Mouse (Mus musculus): ENCODE results near the gene Hsd17b1. TPM values are rescaled to one million over a fixed set of nuclear protein-coding genes. Genes with fewer than 3 reads are reported as not detected.
A peak's percentile ranks its signal among the peaks of the same experiment; 100 is the strongest.

Hsd17b1 gene
- total RNA-seq, 1 experiment, result 2.4 TPM

DNA sequence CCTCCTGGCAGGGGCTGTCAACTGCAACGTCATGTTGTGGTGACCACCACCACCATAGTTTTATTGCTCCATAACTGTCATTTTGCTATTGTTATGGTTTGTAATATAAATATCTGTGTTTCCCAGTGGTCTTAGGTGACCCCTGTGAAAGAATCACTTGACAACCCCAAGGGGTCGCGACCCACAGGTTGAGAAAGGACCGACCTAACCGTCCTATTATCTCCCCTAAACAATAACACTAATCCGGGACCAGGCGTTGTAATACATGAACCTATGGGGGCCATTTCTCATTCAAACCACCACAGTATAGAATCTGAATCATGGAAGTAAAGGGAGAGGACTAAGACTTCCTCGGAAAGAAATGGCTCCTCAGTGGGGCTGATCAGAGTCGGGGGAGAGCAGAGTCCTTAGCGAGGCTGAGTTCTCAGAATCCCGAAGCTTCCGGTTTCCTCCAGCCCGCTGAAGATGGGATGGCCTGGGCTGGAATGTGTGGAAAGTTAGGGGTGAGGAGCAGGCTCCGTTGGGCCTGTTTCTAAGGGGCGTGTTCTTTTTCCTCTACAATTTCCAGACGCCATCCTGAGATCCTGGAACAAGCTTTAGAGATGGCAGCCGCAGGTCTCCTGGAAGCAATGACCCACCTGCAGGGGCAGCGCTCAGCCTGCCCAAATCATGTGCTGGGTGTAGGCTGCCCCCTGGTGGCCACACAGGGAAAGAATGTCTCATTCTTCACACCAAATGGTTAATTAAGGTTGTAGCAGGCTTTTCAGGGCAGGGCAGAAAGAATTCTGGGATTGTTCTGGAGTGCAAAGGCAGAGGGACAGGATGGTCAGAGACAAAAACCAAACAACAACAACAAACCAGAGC lies 11.4 kb upstream of the Hsd17b1 start:
- Histone ChIP-seq H3K4me1 (ENCODE audit: control insufficient read depth in 2 of 2, insufficient read depth in 2 of 2, low read length in 2 of 2, poor library complexity in 1 of 2) (peaks cover 5 to 26% of the 10 kb centered on the region in 2 experiments; a peak in 3 of 4 replicates), H3K27ac (ENCODE audit: insufficient read depth, low read depth, low read length, poor library complexity, severe bottlenecking) (no peak overlapping the region), H3K4me3 (ENCODE audit: insufficient read depth in 1 of 2, low read depth in 1 of 2, low read length in 2 of 2, poor library complexity in 1 of 2, severe bottlenecking in 1 of 2) (peak overlapping the region; percentile 14 to 45; a peak in 2 of 4 replicates), H3K36me3 (ENCODE audit: control insufficient read depth, insufficient read depth, low read length, poor library complexity, severe bottlenecking) (peaks cover 2% of the 10 kb centered on the region; the same call in 1 of the 2 replicates), H3K9me3 (ENCODE audit: control insufficient read depth, insufficient read depth, low read depth, low read length) (no peaks in the 10 kb centered on the region), H3K9ac (ENCODE audit: insufficient read depth, low read depth, low read length, poor library complexity, severe bottlenecking) (peak overlapping the region; percentile 42; the same call in 1 of the 2 replicates)
- in situ Hi-C loops (cut with MboI; ENCODE audit: low sequenced_read_pairs in 2 of 2, unreplicated experiment in 2 of 2), result loop anchor here in 1 of 2 experiments (10.0 kb wide), 1 partner anchor 82 kb away; no protein-coding TSS in a partner anchor
- TF ChIP-seq MAFK (IDR thresholded peaks at IDR 0.05; ENCODE audit: insufficient read depth, low read depth, low read length) (no peak), ZNF384 (IDR thresholded peaks at IDR 0.05; ENCODE audit: low read depth, low read length) (0 out of 2 replicates have a peak, but pooled peaks have one; percentile 28), ZC3H11A (IDR thresholded peaks at IDR 0.05; ENCODE audit: borderline replicate concordance, low read depth, low read length) (peak; percentile 88), CHD2 (IDR thresholded peaks at IDR 0.05; ENCODE audit: low read depth, low read length) (peak; percentile 97), HCFC1 (IDR thresholded peaks at IDR 0.05; ENCODE audit: borderline replicate concordance, insufficient read depth, low read length) (no peak)
- peak; percentile 83 for DNase-seq (ENCODE audit: low read depth, low spot score)

- Histone ChIP-seq H3K36me3 (ENCODE audit: control insufficient read depth, insufficient read depth, low read length, poor library complexity, severe bottlenecking) (no peaks in the 10 kb centered on the region), H3K9me3 (ENCODE audit: control insufficient read depth, insufficient read depth, low read depth, low read length) (no peaks in the 10 kb centered on the region), H3K4me1 (ENCODE audit: control insufficient read depth in 2 of 2, insufficient read depth in 2 of 2, low read length in 2 of 2, poor library complexity in 1 of 2) (peaks cover 2 to 7% of the 10 kb centered on the region in 2 experiments; a peak in 2 of 4 replicates), H3K4me3 (ENCODE audit: insufficient read depth in 1 of 2, low read depth in 1 of 2, low read length in 2 of 2, poor library complexity in 1 of 2, severe bottlenecking in 1 of 2) (peak within 1 kb of the TSS; percentile 91 to 94), H3K27ac (ENCODE audit: insufficient read depth, low read depth, low read length, poor library complexity, severe bottlenecking) (no peak within 1 kb of the TSS), H3K9ac (ENCODE audit: insufficient read depth, low read depth, low read length, poor library complexity, severe bottlenecking) (peak within 1 kb of the TSS; percentile 72)
- TF ChIP-seq ZC3H11A (IDR thresholded peaks at IDR 0.05; ENCODE audit: borderline replicate concordance, low read depth, low read length), result no peak
- TF ChIP-seq ZNF384 (IDR thresholded peaks at IDR 0.05; ENCODE audit: low read depth, low read length), result no peak
- no peak for TF ChIP-seq CHD2 (IDR thresholded peaks at IDR 0.05; ENCODE audit: low read depth, low read length)
- TF ChIP-seq HCFC1 (IDR thresholded peaks at IDR 0.05; ENCODE audit: borderline replicate concordance, insufficient read depth, low read length), result no peak
- TF ChIP-seq MAFK (IDR thresholded peaks at IDR 0.05; ENCODE audit: insufficient read depth, low read depth, low read length), result no peak
- DNase-seq (ENCODE audit: low read depth, low spot score), result peak; percentile 60
- in situ Hi-C loops (cut with MboI; ENCODE audit: low sequenced_read_pairs in 2 of 2, unreplicated experiment in 2 of 2), result loop anchor here in 1 of 2 experiments (10.0 kb wide), 1 partner anchor 85 kb away; no protein-coding TSS in a partner anchor
Measured at GRCm38 (mm10) chr11:101069391-101070188, 8.6 kb upstream of the Hsd17b1 start, which contains the start of gene Naglu. Naglu (plus strand) TSS chr11:101070012.

DNA sequence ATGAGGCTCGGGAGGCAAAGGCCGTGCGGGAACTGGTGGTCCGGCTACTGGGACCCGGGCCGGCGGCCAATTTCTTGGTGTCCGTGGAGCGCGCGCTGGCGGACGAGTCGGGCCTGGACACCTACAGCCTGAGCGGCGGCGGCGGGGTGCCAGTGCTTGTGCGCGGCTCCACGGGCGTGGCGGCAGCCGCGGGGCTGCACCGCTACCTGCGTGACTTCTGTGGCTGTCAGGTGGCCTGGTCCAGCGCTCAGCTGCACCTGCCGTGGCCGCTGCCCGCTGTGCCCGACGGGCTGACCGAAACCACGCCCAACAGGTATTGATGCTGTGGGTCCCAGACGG lies 8.1 kb upstream of the Hsd17b1 start:
- Histone ChIP-seq H3K36me3 (ENCODE audit: control insufficient read depth, insufficient read depth, low read length, poor library complexity, severe bottlenecking) (no peaks in the 10 kb centered on the region), H3K4me3 (ENCODE audit: insufficient read depth in 1 of 2, low read depth in 1 of 2, low read length in 2 of 2, poor library complexity in 1 of 2, severe bottlenecking in 1 of 2) (peak overlapping the region; percentile 91 to 94), H3K27ac (ENCODE audit: insufficient read depth, low read depth, low read length, poor library complexity, severe bottlenecking) (no peak overlapping the region), H3K4me1 (ENCODE audit: control insufficient read depth in 2 of 2, insufficient read depth in 2 of 2, low read length in 2 of 2, poor library complexity in 1 of 2) (peaks cover 2 to 7% of the 10 kb centered on the region in 2 experiments; a peak in 1 of 4 replicates), H3K9ac (ENCODE audit: insufficient read depth, low read depth, low read length, poor library complexity, severe bottlenecking) (peak overlapping the region; percentile 72), H3K9me3 (ENCODE audit: control insufficient read depth, insufficient read depth, low read depth, low read length) (no peaks in the 10 kb centered on the region)
- no peak for DNase-seq (ENCODE audit: low read depth, low spot score)
- in situ Hi-C loops (cut with MboI; ENCODE audit: low sequenced_read_pairs in 2 of 2, unreplicated experiment in 2 of 2), result no loop called here
- TF ChIP-seq MAFK (IDR thresholded peaks at IDR 0.05; ENCODE audit: insufficient read depth, low read depth, low read length) (no peak), CHD2 (IDR thresholded peaks at IDR 0.05; ENCODE audit: low read depth, low read length) (no peak), HCFC1 (IDR thresholded peaks at IDR 0.05; ENCODE audit: borderline replicate concordance, insufficient read depth, low read length) (no peak), ZC3H11A (IDR thresholded peaks at IDR 0.05; ENCODE audit: borderline replicate concordance, low read depth, low read length) (no peak), ZNF384 (IDR thresholded peaks at IDR 0.05; ENCODE audit: low read depth, low read length) (no peak)

DNA sequence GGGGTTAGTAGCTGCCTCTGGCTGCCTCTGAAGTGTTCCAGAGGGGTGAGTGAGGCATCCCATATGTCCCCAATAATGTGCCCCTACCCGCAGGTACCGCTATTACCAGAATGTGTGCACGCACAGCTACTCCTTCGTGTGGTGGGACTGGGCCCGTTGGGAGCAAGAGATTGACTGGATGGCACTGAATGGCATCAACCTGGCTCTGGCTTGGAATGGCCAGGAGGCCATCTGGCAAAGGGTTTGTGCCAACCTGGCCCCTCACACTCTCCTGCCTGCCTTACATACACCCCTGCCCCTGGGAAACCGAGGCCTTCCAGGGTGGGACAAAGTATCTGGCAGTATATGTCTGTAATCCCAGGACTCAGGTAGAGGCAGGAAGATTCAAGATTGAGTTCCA lies 7.2 kb upstream of the Hsd17b1 start:
- TF ChIP-seq CHD2 (IDR thresholded peaks at IDR 0.05; ENCODE audit: low read depth, low read length), result no peak
- no peak for TF ChIP-seq HCFC1 (IDR thresholded peaks at IDR 0.05; ENCODE audit: borderline replicate concordance, insufficient read depth, low read length)
- no peak for TF ChIP-seq MAFK (IDR thresholded peaks at IDR 0.05; ENCODE audit: insufficient read depth, low read depth, low read length)
- no peak for TF ChIP-seq ZNF384 (IDR thresholded peaks at IDR 0.05; ENCODE audit: low read depth, low read length)
- TF ChIP-seq ZC3H11A (IDR thresholded peaks at IDR 0.05; ENCODE audit: borderline replicate concordance, low read depth, low read length), result no peak
- no peaks in the 10 kb centered on the region for H3K36me3 ChIP-seq (ENCODE audit: control insufficient read depth, insufficient read depth, low read length, poor library complexity, severe bottlenecking)
- no peak for DNase-seq (ENCODE audit: low read depth, low spot score)
- H3K4me1 ChIP-seq (ENCODE audit: control insufficient read depth in 2 of 2, insufficient read depth in 2 of 2, low read length in 2 of 2, poor library complexity in 1 of 2), result peaks cover 2 to 7% of the 10 kb centered on the region in 2 experiments; a peak in 1 of 4 replicates
- no peak overlapping the region for H3K27ac ChIP-seq (ENCODE audit: insufficient read depth, low read depth, low read length, poor library complexity, severe bottlenecking)
- H3K4me3 ChIP-seq (ENCODE audit: insufficient read depth in 1 of 2, low read depth in 1 of 2, low read length in 2 of 2, poor library complexity in 1 of 2, severe bottlenecking in 1 of 2), result no peak overlapping the region
- no peak overlapping the region for H3K9ac ChIP-seq (ENCODE audit: insufficient read depth, low read depth, low read length, poor library complexity, severe bottlenecking)
- in situ Hi-C loops (cut with MboI; ENCODE audit: low sequenced_read_pairs in 2 of 2, unreplicated experiment in 2 of 2), result no loop called here
- H3K9me3 ChIP-seq (ENCODE audit: control insufficient read depth, insufficient read depth, low read depth, low read length), result no peaks in the 10 kb centered on the region

All from ES-E14 (cell line).